Mouse (Mus musculus) CD8-positive naive resting alpha-beta T cell, adult 2 months (primary cell): ENCODE data around the gene Clip2.
A peak's percentile ranks its signal among the peaks of the same experiment; 100 is the strongest.

ENCODE experiments used
- DNase-seq, 2 experiments: peaks; one replicate each; pipeline ENCODE4 v3.0.0; 2022; ENCODE audit warnings: low read depth in 2 of 2, low spot score in 2 of 2

Gene Clip2

GRCm38 (mm10) chr5:134525971-134526711 is 26.1 kb downstream of the Clip2 start:
- no peak for DNase-seq

DNA sequence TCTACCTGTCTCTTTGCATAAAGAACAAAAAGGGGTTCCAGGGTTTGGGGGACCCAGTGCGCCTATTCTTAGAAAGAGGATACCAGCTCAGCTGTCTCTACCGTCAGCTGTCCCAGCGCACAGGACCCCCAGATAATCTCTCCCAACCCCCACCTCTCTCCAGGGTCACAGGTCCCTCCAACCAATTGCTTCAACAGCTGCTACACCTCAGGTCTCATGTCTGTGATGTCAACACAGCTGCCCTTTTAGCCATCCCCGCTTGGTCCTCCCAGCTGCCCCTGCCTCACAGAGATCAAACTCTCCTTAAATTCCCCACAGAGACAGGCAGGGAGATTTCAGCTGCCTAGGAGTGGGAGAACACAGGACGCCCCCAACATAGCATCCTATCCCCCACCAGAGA is 28.5 kb downstream of the Clip2 start:
- no peak for DNase-seq

DNA sequence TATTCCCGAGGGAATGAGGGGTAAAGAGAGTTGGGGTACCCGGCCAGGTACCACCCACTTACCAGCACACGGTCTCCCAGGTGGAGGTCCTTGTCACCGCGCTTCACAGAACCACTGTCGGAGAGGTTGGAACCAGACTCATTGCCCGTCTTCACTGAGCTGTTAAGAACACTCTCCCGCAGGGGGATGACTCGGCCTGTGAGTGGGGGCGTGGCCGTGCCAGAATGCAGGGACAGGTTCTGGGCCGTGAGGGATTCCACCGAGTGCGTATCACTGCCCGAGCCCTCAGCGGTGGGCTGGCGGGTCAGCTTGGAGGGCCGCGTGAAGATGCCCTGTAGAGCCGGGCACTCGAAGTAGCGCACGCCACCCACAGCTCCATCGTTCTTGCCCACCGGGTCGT is 29.7 kb downstream of the Clip2 start:
- DNase-seq = no peak

- no peak for DNase-seq
Observed at GRCm38 (mm10) chr5:134521806-134522205, 30.4 kb downstream of the Clip2 start.

DNA sequence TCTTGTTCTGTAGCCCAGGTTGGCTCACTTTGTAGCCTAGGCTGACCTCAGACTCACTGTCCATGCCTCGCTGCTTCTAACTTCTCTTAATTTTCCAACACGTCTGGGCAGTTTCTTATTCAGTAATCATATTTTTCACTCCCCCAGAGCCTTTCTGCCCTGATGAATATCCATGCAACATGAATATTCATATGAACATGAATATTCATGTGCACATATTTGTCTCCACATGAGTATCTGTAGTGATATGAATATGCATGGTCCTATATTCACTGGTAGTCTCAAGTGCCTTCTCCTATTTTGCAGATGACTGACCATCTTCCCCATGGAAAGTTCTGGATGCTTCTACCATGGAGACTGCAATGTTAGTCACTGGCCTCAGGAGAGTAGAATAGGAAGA is 31.1 kb downstream of the Clip2 start:
- no peak for DNase-seq

GRCm38 (mm10) chr5:134520120-134520519 is 32.1 kb downstream of the Clip2 start:
- no peak for DNase-seq

- no peak for DNase-seq
Observed at GRCm38 (mm10) chr5:134519471-134519870, 32.8 kb downstream of the Clip2 start.

- no peak for DNase-seq
Observed at GRCm38 (mm10) chr5:134512086-134512485, 40.1 kb downstream of the Clip2 start.

DNA sequence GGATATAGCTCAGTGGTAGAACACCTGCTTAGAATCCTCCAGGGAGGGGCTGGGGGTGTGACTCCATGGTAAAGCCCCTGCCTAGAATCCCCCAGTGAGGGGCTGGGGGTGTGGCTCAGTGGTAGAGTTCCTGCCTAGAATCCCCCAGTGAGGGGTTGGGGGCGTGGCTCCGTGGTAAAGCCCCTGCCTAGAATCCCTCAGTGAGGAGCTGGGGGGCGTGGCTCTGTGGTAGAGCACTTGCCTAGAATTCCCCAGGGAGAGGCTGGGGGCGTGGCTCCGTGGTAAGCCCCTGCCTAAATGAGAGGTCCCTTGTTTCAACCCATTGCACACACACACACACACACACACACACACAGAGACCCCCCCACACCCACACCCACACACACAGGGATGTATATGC is 42.0 kb downstream of the Clip2 start:
- DNase-seq = no peak

GRCm38 (mm10) chr5:134508965-134509364 is 43.3 kb downstream of the Clip2 start:
- no peak for DNase-seq

DNA sequence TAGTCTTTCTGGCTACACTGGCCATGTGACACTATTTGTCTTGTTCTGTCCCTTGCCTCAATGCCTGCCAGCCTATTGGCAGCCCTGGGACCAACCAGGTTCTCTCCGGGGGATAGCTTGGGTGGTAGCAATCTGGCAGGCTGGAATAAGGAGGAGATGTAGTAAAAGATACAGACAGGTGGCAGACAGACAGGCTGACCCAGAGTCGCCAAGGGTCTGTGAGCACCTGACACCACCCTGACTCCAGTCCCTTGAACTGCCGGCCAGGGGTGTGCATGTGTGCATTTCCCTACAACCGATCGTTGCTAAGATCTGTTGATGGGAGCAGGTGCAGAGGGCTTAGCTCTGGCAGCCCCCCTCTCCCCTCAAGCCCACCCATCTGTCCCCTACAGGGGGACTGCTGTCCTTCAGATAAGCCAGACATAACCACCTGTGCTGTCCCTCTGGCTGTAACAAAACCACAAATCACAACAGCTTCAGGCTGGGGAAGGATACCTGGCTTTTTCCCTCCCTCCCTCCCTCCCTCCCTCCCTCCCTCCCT is 44.3 kb downstream of the Clip2 start:
- DNase-seq = no peak

DNA sequence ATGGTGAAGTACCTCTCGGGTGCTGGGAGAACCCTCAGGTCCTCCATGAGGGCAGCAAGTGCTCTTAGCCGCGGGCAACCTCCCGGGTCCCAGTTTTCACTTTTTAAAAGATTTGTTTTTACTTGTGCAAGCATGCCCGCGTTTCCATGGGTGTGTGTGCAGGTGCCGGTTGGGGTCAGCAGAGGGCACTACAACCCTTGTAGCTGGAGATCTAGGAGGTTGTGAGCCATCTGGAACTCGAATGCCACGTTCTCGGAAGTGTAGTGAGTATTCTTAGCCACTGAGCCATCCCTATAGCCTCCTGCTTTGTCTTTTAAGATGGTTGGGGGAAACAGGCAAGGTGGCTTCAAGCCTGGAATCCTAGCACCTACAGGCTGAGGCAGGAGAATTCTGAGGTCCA is 44.9 kb downstream of the Clip2 start:
- DNase-seq = peak; percentile 58 to 74

- no peak for DNase-seq
Observed at GRCm38 (mm10) chr5:134505810-134506292, 46.4 kb downstream of the Clip2 start.

DNA sequence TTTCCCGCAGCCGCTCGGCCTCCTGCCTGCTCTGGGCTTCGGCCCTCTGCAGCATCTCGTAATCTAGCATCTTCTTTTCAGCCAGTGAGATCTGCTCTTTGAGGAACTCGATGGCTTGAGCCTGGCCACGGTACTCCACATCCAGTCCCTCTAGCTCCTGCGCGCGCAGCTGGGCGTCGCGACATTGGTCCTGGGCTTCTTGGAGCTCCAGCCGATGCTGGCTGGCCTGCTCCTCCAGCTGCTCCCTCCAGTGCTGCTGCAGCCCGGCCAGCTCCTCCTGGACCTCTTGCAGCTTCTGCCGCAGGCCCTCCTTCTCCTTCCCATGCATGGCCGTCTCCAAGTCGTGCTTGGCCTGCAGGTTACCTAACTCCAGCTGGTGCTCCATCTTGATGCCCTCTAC is 49.6 kb downstream of the Clip2 start:
- no peak for DNase-seq

- DNase-seq = no peak
Observed at GRCm38 (mm10) chr5:134501453-134501852, 50.8 kb downstream of the Clip2 start.

GRCm38 (mm10) chr5:134500681-134501080 is 51.6 kb downstream of the Clip2 start:
- DNase-seq = no peak

GRCm38 (mm10) chr5:134500062-134500461 is 52.2 kb downstream of the Clip2 start:
- peak; percentile 37 to 45 for DNase-seq

GRCm38 (mm10) chr5:134497026-134497425 is 55.2 kb downstream of the Clip2 start:
- DNase-seq = no peak

DNA sequence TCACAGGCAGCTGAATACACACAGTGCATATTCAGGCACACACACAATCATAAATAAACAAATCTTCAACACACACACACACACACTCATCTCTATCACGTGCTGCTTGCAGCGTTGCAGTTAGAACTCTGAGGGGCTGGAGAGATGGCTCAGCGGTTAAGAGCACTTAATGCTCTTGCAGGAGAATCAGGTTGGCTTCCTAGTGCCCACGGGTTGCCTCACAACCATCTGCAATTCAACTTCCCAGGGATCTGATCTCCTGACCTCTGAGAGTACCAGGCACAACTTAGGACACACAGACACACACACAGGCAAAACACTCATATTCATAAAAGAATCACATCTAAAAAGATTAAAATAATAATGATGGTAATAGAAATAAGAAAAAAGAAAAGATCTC is 56.4 kb downstream of the Clip2 start:
- no peak for DNase-seq

- peak; percentile 93 to 97 for DNase-seq
Observed at GRCm38 (mm10) chr5:134494142-134494541, 58.1 kb downstream of the Clip2 start.

DNA sequence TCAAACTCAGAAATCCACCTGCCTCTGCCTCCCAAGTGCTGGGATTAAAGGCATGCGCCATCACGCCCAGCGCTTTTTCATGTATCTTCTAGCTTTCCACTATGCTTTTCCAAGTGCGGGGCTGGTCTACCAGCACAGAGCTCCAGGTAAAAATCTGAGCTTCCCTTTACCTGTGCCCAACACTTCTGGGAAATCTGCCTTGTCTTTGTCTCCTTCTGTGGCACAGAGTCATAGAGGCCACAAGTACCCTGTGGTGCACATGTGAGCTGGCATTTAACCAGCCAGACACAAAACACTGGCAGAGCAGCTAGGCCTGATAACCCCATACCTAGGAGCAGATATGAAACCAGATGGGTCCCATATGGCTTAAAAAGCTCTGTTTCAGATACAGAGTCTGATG is 59.3 kb downstream of the Clip2 start:
- DNase-seq = no peak

DNA sequence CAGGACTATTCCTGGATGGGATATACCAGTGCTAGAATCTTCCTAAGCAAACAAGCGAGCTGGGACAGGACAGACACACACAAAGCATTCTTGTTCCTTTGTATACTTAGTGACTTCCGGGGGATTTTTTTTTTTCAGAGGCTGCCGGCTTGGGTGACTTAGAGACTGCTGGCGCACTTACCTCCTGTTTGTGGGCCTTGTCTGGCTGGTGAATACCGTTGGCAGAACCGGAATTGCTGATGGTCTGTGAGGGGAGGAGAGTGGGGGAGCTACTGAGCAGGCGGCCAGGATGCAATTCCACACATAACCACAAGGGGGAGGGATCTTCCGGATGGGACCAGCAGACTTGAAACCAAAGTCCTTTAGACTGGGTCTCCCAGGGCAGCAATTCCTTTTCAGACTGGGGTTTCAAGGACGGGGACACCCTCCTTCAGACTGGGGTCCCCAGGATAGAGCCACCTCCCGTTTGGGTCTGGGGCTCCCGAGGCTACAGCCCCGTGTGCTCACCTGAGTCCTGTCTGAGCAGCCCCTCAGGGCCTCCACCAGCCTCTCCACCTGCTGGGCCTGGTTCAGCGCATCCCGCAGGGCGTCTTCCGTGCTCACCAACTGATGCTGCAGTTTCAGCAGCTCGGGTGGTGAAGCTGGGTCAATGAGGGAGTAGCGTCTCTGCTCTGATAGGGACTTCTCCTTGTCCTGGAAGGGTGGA is 60.4 kb downstream of the Clip2 start:
- peak; percentile 90 to 91 for DNase-seq
